Mouse (Mus musculus) heart, postnatal 0 days (tissue): Measurements from ENCODE around the gene Kyat3.

Source experiments
- CTCF ChIP-seq: IDR thresholded peaks from 2 replicates; pipeline ENCODE4 v1.5.1; 2016; ENCODE audit warnings: antibody characterized with exemption, control low read depth, low read depth
- EP300 ChIP-seq: IDR thresholded peaks from 2 replicates; pipeline ENCODE4 v1.6.1; 2016; ENCODE audit warnings: antibody characterized with exemption, low read depth

DNA sequence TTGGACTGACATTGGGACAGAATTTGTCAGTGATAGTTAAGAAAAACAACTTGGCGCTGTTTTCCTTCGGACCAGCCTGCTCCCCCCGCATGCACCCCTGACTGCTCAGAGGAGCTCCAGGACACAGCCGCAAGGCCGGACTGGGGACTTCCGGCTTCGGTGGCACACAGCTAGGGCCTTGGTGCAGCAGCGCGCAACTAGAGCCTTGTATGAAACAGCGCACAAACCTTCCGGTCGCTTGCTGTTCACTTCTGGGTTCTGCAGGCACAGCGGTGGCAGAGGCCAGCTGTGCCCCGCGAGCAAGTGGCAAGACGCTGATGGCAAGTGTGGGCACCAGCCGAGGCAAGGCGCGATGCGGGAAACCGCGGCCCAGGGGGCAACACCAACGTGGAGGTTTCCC, 12.9 kb upstream of the Kyat3 start:
- TF ChIP-seq CTCF (no peak), EP300 (no peak)
